Mouse (Mus musculus) bone marrow, adult 2 months (tissue): Measurements from ENCODE around the gene Dusp1.

ENCODE experiments used
- CTCF ChIP-seq: fragments of 200-500 bp; IDR thresholded peaks from 2 replicates; pipeline ENCODE4 v1.5.1; 2011; ENCODE audit warnings: low read length, control low read depth; ENCODE audit not compliant: control insufficient read depth, insufficient read depth
- POLR2A ChIP-seq: fragments of 200-500 bp; IDR thresholded peaks from 2 replicates; pipeline ENCODE4 v1.6.1; 2011; ENCODE audit warnings: low read depth, mild to moderate bottlenecking, control low read depth, low read length, borderline replicate concordance; ENCODE audit not compliant: control insufficient read depth

GRCm38 (mm10) chr17:26601514-26601913, 39.6 kb upstream of the Dusp1 start:
- TF ChIP-seq CTCF: no peak
- no peak for TF ChIP-seq POLR2A
